Mouse (Mus musculus) kidney, adult 2 months (tissue): ENCODE data around the gene Sox1.

ENCODE experiments used
- CTCF ChIP-seq: fragments of 200-500 bp; conservative IDR thresholded peaks from 2 replicates; pipeline ENCODE4 v1.5.1; 2011; ENCODE audit warnings: low read depth, mild to moderate bottlenecking, control low read depth, low read length, moderate library complexity, mixed read lengths; ENCODE audit not compliant: insufficient read depth, insufficient read length
- POLR2A ChIP-seq: fragments of 200-500 bp; IDR thresholded peaks from one replicate; pipeline ENCODE4 v1.6.1; 2011; ENCODE audit warnings: low read depth, low read length, control low read depth

DNA sequence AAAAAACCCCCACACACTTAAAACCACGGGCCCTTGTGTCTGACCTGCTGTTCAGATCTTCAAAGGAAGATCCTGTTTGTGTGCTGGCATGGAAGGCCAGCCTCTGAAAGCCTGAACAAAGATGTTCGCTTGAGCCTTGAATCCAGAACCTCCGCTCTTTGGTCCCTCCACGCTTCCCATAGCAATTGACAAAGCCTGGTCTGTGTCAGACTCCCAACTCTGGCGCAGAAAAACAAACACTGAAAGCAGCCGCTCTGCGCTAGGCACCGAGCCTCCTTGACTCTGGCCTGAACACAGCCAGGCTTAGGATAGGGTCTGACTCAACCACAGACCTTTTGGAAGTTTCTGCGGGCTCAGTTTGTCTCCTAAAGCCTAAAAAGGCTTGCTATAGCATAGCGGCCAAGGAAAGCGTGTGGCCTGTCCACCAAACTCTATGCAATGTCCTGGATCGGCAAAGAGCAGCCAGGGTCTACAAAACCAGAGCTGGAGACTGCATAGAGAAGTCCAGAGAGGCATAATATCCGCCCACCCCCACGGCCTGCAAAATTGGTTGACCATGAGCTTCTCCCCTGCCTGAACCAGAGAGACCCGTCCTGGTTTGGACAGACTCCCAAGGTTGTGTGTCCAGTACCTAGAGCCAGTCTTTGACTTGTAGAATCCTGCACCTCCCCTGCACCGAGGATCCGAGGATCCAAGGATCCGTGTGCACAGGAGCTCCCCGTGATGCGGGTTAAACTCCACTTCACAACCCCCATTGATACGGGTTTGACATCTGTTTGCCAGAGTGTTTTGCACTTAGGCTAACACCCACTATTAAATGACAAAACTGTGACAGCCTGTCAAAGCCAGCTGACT is 12.2 kb upstream of the Sox1 start:
- TF ChIP-seq CTCF = no peak
- TF ChIP-seq POLR2A = no peak
